Mouse (Mus musculus): ENCODE measurements at regions not wholly inside any gene's neighbourhood (a gene's known extent, or its start where the extent isn't known, plus 50 kb on each side); places are given as distances from the start of the nearest gene placed in this dataset.

DNA sequence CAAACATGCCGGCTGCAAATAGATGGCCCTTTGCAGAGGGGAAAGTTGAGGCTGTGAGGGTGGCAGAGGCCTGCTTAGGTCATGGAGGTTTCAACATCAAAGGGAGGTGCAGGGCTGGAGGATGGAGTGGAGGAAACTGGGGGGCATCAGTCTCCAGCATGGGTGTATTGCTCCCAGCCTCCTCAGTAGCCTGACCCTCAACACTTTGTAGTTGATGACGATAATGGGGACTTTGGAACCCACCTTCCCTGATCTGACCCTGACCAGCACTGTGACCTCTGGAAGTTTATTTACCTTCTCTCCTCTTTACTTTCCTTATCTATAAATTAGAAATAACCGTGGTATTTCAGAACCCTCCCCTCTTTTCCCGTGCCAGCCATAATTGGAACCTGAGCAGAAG is 56.2 kb downstream of the Gm26897 start:
- no peak for DNase-seq

DNA sequence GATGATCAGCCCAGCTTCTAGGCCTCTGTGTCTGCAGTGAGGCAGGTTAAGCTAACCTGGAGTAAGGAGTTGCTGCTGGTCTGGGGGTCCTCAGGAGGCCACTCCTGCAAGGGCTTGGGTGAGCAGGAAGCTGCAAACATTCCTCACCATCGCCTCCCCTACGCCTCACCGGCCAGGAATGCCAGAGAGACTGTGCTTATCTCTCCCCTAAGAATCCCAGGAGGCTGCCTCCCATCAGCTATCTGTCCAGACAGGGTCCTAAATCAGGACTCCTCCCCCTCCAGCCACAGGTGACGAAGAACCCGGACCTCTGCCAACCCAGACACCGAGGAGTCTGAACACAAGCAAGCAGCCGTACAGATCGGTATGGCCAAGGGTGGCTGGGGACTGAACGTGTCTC is 56.8 kb downstream of the Gm26897 start:
- DNase-seq: no peak

DNA sequence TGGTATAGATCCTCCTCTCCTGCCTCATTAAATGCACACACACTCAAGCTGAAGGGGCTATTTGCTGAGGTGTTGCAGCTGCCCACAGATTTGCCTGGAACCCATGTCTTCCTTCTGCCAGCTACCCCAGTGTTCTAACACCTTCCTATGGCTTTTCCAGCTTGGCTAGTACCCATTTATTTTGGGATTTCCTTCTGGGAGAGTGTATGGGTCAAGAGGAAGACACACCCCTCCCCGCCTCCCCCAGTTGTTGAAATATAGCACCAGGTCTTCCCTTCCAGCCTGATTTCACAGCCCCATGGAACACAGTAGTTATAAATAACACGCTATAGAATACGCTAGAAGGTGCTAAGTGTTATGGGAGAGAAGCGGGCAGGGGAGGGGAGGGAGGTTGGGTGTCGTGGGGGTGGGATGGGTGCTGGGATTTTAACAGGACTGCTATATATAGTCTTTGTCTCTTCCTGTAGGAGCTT is 57.4 kb downstream of the Gm26897 start:
- no peak for DNase-seq

DNA sequence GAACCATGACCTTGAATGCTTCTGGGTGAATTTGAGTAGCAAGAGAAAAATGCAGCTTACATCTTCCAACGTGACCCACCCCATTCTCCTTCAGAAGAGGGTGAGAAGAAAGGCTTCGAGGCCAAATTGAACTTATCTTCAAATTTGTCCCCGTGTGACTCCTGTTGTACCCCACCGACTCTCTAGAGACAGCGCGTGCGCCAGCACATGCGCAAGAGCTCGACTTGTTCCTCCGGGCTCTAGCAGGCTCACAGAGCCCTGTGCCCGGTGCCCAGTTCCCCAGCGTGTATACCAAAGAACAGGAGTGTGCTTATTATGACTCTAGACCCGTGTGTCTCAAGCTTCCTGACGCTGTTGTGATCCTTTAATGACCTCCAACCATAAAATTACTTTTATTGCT is 59.0 kb downstream of the Gm26897 start:
- no peak for DNase-seq

DNA sequence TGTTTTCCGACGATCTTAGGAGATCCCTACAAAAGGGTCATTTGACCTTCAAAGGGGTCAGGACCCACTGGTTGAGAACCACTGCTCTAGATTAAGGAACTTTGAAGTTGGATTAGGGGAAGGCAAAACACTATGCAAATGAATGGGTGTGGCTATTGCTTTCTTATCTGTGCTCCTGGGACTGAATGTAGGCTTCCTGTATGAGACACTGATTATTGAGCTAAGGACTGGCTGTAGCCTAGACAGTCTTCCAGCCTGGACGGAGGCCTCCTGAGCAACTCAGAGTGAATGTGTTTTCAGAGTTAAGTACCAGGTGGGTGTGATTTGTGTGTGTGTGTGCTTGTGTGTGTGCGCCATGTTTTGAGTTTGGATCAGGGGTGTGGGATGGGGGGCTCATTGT is 59.5 kb downstream of the Gm26897 start:
- no peak for DNase-seq

DNA sequence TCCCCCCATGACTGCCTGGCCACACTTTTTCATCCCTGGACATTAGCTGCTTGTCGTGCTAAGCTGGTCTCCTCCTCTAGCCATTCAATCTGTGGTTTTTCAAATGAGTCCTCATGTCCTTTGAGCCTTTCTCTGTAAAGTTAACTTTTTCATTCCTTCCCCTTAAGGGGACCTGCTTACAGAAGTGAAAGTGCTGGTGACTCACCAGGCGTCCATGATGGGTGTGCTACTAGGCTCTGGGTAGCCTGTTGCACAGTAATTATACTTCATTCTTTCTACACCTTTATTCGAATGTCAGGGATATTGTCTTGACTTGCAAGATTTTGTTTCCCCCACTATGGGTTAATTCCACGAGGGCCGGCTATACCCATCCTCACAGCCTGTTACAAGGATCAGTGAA is 63.2 kb downstream of the Gm26897 start:
- DNase-seq: no peak

DNA sequence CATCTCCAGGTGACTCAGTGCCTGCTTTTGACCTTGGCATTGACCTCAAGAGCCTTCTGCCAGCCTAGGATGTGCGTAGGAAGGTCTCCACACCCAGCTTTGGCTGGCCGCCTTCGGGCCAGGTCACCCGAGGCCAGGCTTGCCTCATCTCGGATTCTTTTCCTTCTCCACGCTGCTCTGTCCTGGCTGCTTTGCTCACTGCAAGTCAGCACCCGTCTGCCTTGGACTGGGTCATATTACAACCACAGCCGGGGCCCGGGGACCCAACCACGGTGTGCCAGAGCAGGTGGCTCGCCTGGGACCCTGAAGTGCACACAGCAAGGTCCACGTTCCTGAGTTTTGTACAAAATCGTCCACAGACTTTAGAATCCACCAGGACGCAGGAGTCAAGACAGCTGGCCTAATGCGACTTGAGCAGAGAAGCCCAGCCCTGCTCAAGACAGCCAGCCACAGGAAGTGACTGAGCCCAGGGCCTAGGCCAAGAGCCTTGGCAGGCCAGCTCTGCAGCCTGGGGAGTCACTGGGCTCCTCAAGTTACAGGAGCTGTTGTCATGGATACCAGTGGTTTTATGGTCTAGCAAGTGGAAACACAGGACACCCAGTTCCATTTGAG is 66.1 kb downstream of the Gm26897 start:
- DNase-seq: peak; percentile 69

DNA sequence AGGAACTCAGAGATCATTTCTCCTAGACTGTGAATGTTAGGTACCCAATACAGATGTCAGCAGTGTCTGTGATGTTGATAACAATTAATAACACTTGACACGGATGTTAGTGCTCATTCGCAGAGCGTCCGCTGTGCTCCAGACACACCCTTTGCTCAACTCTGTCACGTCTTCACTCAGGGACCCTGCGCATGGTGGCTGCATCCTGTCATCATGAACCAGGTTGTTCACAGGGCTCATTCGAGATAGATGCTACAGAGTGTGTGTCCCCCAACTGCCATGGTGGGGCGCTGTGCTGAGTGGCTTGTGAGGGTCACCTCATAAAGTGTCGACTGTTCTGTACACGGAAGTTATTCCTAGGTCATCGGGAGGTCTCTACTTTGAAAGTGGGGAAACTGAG is 66.8 kb downstream of the Gm26897 start:
- DNase-seq: no peak

DNA sequence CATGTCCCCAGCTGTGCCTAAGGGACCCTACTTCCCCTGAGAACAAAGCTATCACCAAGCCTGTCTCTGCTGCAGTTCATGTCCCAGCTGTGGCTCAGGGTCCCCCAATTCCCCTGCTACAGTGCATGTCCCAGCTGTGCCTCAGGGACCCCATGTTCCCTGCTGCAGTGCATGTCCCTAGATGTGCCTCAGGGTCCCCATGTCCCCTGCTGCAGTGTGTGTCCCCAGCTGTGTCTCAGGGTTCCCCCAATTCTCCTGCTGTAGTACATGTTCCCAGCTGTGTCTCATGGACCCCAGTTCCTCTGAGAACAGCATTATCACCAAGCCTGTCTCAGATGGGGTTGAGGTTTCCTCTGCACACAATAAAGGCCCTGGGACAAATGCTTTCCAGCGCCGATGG is 67.3 kb downstream of the Gm26897 start:
- no peak for DNase-seq

DNA sequence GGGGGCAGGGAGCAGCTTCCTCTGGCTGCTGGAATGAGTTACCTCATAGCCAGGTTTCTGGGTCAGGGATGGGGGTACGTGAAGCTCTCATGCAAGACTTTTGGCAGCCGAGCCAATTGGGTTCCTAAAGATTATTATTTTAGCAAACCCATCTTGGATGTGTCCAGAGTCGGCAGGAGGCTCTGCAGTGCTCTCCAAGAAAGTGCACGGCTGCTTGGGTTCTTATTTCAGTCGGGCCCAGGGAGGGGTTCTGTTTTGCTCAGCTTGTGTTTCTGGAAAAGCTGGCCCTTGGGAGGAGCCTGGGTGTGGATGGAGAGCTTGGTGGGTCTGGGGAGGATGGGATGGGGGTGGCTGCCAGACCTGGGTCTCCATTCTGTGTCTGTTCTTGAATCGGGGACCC is 70.8 kb downstream of the Gm26897 start:
- no peak for DNase-seq

DNA sequence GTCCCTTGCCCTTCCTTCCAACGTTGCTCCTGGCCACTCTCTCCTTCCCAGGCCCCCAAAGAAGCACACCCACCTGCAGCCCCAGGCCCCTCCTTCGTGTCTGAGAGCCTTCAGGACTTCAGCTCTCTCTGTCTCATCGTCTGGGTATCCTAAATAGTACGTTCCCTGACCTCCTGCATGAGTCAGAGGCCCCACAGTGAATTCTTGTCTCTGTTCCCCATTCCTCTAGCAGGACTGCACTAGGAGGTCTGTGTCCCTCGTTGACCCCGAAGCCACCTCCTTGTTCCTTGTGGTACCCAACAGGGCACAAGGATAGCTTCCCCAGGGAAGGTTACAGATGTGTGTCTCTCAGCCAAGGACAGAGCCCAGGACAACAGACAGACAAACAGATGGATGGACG is 71.4 kb downstream of the Gm26897 start:
- DNase-seq: no peak

DNA sequence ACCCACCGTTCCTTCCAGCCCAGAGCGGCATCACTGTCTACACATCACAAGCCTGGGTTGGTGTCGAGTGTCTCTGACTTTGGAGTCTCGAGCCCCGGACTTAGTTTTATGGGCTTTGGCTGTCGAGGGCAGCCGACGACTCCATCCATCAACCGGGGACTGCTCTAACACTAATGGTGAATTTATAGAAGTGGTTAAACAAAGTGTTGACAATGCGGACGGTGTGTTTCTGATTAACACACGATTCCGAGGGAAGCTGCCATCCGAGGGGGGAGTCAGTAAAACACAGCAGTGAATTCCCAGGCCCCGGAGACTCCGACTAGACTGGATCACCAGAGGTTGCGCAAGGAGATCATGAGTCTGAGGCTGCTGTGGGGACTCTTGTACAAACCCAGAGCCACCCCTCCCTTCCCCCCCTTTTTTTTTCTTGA is 72.1 kb downstream of the Gm26897 start:
- DNase-seq: no peak

DNA sequence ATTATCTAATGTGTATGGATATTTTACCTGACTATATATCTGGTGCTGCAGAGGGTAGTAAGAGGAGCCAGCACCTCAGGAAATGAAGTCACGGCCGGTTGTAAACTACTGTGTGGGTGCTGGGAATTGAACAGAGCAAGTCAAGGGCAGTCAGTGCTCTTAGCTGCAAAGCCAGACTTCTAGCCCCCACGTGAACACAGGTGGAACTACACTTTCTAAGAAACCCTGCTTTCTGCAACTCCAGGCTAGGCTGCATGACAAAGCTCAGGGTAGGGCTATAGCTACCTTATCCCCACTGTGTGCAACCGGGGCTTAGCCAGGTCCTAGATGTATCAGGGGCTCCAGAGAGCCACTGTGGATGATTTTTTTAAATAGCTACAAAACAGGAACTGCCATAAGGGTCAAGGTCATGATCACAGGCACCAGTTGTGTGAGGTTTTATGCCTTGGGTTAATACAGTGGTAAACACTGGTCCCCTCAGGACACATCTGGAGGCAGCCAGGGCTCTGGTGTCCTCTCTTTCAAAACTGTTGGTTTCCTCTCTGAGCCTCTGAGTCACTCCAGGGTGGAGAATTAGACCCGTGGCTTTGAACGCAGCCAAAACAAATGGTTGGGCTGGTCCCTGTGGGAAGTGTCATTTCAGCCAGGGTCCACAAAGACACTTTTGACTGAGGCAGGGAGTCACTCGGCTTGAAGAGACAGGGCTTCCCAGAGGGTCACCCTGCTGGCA is 76.5 kb downstream of the Gm26897 start:
- DNase-seq: no peak

DNA sequence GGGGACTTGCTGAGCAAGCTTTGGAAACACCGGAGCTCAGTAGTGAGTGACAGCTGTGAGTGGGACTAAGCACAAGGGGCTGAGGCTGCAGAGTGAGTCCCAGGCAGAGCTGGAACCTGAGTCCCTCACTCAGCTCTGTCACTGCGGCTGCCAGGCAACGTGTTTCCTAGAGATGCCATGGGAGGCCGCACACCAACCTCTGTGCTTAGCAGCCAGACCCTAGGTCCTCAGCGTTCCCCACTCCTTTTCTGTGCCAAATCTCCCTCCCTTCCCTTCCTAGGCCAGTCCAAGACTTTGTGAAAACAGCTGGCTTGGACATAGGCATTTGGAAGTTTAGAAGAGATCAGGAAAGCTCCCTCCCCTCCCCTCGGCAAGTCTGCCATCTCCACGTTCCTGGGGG is 78.9 kb downstream of the Gm26897 start:
- no peak for DNase-seq

DNA sequence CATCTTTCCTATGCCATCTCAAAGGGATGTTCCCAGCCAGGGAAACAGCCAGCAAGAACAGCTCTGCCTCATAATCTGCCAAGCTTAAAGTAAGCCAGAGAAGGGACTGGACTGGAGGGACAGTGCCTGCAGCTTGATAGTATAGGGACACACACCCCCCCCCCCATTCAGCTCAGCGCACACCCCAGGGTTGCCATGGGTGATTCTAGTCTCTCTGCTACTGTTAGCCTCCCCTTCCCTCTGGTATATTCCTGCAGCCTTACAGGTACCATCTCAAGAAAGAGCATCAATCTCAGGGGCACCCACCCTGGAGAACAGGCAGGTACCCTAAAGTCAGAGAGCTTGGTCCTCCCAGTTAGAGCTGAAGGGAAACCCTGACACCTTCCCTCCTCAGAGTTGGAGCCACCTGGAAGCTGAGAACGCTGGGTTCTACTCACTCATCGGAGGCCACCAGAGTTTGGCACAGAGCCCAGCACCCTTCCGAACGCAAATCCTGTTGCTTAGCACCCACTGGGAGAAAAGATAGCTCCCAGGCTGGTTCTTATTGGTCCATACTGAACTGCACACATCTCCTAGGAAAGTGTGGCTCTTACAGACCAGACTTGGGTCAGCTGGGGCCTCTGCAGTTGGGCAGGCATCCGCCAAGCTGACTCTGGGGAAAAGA is 79.5 kb downstream of the Gm26897 start:
- DNase-seq: no peak

DNA sequence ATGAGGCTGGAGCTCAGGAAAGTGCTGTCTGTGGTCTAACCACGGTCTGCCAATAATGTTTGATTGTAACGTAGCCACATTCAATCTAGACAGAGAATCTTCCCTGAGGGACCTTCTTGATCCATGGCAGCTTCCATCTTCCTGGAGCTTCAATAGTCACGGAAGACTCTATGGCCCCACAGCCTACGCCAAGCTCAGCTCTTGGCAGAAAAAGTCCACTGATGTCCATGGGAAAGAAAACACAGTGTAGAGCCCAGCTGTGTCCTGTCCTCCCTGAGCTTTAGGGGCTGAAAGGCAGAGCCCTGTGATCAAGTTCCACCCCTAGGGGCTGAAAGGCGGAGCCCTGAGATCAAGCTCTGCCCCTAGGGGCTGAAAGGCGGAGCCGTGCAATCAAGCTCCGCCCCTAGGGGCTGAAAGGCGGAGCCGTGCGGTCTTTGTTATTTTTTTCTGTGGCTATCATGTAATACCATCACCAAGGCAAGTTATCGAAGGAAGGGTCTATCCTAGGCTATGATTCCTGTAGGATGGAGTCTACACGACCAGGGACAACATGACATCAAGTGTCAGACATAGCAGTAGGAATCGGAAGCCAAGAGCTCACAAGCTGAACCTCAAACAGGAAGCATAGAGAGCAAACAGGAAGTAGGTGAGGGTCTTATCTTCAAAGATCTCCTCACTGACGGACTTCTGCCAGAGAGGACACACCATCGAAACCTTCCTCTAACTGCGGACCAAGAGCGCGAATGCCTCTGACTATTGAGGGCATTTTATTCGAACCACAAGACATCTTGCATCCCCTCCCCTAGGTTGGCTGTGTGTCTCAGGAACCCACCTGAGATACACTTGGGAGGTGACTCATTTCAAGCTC is 81.4 kb downstream of the Gm26897 start:
- no peak for DNase-seq

DNA sequence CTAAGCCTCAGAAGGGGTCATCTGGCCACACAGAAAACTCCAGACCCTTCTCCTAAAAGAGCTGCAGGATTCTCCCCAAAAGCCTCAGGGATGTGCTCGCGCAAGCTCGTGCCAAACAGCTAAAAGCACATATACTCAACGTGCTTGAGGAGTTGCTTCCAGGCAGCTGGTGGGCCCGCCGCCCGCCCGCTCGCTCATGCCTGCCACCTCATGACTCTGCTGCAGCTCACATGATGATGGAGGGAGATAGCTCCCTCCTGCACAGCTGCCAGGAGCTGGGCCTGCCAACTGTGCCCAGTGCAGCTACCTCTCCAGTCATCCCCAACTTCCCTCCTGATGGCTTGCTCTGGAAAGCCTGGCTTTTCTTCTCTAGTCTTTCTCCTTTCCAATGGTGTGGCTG is 87.2 kb downstream of the Gm26897 start:
- no peak for DNase-seq

DNA sequence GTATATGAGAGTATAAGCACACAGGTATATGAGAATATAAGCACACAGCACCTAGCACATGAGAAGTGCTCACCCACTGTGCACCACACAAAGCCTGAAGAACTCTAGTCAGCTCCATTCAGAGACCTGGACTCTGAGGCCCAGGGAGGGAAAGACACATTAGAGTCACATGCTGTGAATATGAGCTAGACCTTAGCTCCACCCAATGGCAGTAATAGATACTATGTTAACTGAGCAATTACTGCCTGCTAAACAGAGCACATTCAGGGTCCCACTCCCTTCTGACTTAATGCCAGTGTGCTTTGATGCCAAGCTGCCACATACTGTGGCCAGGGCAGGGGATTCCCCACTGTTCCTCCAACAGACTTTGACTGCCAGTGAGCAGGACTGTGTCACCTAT is 89.2 kb downstream of the Gm26897 start:
- no peak for DNase-seq

DNA sequence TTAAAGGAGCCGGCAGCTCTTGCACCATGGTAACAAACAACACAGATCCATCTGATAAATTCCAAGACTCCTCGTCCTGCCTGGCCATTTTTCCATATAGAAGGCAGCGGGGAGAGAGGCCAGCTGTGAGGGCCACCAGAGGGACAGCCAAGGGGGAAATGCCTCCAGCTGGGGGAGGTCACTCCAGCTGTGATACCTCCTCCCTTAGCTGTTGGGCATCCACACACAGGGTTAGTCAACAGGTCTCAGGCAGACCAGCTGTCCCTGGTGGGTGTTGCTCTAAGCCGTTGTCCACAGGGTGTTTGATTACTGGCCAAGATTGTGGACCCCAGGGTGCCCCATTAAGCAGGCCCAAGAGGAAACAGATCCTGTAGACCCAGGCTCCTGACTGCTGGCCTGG is 89.7 kb downstream of the Gm26897 start:
- DNase-seq: no peak

DNA sequence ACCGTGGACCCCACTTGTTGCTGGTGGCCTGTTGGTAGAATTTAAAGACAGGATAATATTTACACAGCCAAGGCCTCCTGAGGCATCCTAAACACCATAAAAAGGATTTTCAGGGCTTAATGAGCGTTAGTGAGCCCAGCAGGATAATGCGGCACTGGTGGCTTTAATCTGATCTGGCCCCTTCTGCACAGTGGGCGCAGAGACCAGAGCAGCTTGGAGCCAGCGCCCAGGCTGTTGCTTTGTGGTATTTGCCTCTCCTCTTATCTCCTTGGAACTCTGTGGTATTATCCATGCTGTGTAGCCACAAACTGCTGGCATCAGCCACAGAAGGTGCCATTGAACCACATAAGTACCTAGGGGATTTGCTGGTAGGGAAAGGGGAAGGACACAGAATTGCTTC is 90.1 kb downstream of the Gm26897 start:
- DNase-seq: no peak

DNA sequence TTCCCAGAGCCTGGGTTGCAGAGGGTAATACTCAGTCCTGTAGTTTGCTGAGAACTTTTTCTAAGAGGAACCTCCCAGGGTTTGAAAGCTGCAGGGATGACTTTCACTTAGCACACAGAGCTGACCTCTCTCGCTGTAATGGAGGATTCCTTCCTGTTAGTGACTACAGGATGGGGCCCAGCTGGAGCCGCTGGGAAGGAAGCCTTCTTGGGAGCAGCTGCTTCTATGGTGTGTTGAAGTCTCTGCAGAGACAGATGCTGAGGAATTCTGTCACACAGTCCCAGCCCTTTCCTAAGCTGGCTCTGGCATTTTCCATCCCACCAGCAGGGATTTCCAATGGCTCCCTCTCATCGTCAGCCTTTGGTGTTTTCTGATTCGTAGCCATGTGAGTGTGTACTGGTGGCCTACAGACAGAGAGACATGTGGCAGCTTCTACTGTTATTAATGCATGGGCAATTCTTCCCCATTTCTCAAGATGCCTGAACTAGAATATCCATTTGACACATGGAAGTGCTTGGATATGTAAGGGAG is 90.9 kb downstream of the Gm26897 start:
- peak; percentile 41 for DNase-seq

DNA sequence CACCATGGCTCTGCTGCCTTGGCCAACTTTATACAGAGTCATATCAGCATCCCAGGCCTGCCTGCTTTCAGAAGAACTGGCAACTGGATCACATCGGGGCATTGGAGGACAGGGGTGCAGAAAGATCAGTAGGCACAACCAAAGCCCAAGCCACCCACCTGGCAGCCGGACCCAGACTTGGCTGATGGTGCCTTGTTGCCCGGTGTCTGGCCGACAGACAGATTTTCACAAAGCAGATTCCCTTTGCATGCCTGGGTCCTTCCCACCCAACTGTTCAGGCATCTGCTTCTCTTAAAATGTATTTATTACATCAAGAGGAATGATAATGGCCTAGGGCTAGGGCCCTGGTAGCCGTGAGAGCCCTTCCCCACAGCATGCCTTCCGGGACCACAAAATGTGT is 96.2 kb downstream of the Gm26897 start:
- no peak for DNase-seq
